Mouse (Mus musculus): ENCODE results near the gene Lrrc8c.

The Lrrc8c gene

GRCm38 (mm10) chr5:105519096-105519975 is at the start of gene Lrrc8c:
Lrrc8c (plus strand) TSS chr5:105519388.
- DNase-seq = peak; percentile 86

- no peak for DNase-seq
These were observed 46.0 kb upstream of the Lrrc8c start for GRCm38 (mm10) chr5:105472983-105473705.

GRCm38 (mm10) chr5:105477527-105477926 is 41.7 kb upstream of the Lrrc8c start:
- DNase-seq = no peak

- DNase-seq = no peak
These were observed 39.5 kb upstream of the Lrrc8c start for GRCm38 (mm10) chr5:105479673-105480072.

GRCm38 (mm10) chr5:105480561-105480960 is 38.6 kb upstream of the Lrrc8c start:
- DNase-seq = no peak

GRCm38 (mm10) chr5:105483632-105484031 is 35.6 kb upstream of the Lrrc8c start:
- DNase-seq = no peak

GRCm38 (mm10) chr5:105484247-105484646 is 34.9 kb upstream of the Lrrc8c start:
- no peak for DNase-seq

- DNase-seq = no peak
These were observed 34.3 kb upstream of the Lrrc8c start for GRCm38 (mm10) chr5:105484891-105485290.

GRCm38 (mm10) chr5:105490211-105490610 is 29.0 kb upstream of the Lrrc8c start:
- no peak for DNase-seq

- DNase-seq = peak; percentile 27
These were observed 27.8 kb upstream of the Lrrc8c start for GRCm38 (mm10) chr5:105491389-105491788.

GRCm38 (mm10) chr5:105492367-105493246 is 26.6 kb upstream of the Lrrc8c start:
- DNase-seq = peak; percentile 53

- DNase-seq = no peak
These were observed 25.8 kb upstream of the Lrrc8c start for GRCm38 (mm10) chr5:105493377-105493776.

- no peak for DNase-seq
These were observed 24.8 kb upstream of the Lrrc8c start for GRCm38 (mm10) chr5:105494246-105494917.

GRCm38 (mm10) chr5:105494918-105495901 is 24.0 kb upstream of the Lrrc8c start:
- DNase-seq = peak; percentile 83

- DNase-seq = no peak
These were observed 23.1 kb upstream of the Lrrc8c start for GRCm38 (mm10) chr5:105496133-105496532.

GRCm38 (mm10) chr5:105496586-105496985 is 22.6 kb upstream of the Lrrc8c start:
- no peak for DNase-seq

- DNase-seq = no peak
These were observed 20.7 kb upstream of the Lrrc8c start for GRCm38 (mm10) chr5:105498429-105499000.

GRCm38 (mm10) chr5:105499396-105499795 is 19.8 kb upstream of the Lrrc8c start:
- DNase-seq = no peak

- DNase-seq = no peak
These were observed 18.8 kb upstream of the Lrrc8c start for GRCm38 (mm10) chr5:105500132-105501121.
